Mouse (Mus musculus): ENCODE measurements around the gene Hmbs.
"Not testable (repeated sequence)": the region's sequence is repeated elsewhere in the genome, so short reads cannot be mapped to it uniquely, and the experiment has no call there.

Gene Hmbs

GRCm38 (mm10) chr9:44325768-44326370, 18.2 kb downstream of the Hmbs start, which contains the start of gene Dpagt1:
Gene Dpagt1, plus strand, starts transcription at chr9:44326019.
- in situ Hi-C loops (cut with MboI; ENCODE audit: unreplicated experiment in 2 of 2): no loop called here

GRCm38 (mm10) chr9:44325032-44325767, 18.8 kb downstream of the Hmbs start:
- in situ Hi-C loops (cut with MboI; ENCODE audit: unreplicated experiment in 2 of 2): not testable (repeated sequence)

DNA sequence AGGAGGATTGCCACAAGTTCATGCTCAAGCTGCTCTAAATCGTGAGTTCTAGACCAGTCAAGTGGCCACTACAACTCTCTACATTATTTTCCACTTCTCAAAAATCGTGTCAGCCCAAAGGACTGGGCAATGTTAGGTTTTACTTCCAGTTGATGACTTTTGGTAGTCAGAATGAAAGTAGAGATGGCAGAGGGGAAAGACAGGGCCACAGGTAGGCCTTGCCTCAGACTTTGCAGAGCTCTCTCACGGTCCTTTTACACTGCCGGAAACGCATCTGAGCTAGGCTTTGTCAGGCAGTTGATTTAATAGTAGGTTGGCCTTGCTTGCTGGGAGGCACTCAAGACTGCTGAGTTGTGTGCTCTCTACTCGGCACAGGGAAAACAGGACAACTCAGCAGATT, 19.9 kb downstream of the Hmbs start:
- in situ Hi-C loops (cut with MboI; ENCODE audit: unreplicated experiment in 2 of 2): no loop called here

DNA sequence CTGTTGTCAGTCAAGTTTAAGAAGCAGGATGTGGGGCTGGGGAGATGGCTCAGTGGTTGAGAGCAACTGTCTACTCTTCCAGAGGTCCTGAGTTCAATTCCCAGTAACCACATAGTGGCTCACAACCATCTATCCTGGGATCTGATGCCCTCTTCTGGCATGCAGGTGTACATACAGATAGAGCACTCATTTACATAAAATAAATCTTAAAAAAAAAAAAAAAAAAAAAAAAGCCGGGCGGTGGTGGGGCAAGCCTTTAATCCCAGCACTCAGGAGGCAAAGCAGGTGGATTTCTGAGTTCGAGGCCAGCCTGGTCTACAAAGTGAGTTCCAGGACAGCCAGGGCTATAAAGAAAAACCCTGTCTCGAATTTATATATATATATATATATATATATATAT, 20.4 kb downstream of the Hmbs start:
- in situ Hi-C loops (cut with MboI; ENCODE audit: unreplicated experiment in 2 of 2): not testable (repeated sequence)

- in situ Hi-C loops (cut with MboI; ENCODE audit: unreplicated experiment in 2 of 2): no loop called here
Observed at GRCm38 (mm10) chr9:44320799-44321133, 23.3 kb downstream of the Hmbs start.

GRCm38 (mm10) chr9:44319887-44320798, 23.9 kb downstream of the Hmbs start, which contains the start of gene C2cd2l:
Gene C2cd2l, minus strand, starts transcription at chr9:44320285.
- in situ Hi-C loops (cut with MboI; ENCODE audit: unreplicated experiment in 2 of 2): no loop called here

- in situ Hi-C loops (cut with MboI; ENCODE audit: unreplicated experiment in 2 of 2): no loop called here
Observed at GRCm38 (mm10) chr9:44319105-44319886, 24.7 kb downstream of the Hmbs start.

- in situ Hi-C loops (cut with MboI; ENCODE audit: unreplicated experiment in 2 of 2): no loop called here
Observed at GRCm38 (mm10) chr9:44318826-44319095, 25.3 kb downstream of the Hmbs start.

DNA sequence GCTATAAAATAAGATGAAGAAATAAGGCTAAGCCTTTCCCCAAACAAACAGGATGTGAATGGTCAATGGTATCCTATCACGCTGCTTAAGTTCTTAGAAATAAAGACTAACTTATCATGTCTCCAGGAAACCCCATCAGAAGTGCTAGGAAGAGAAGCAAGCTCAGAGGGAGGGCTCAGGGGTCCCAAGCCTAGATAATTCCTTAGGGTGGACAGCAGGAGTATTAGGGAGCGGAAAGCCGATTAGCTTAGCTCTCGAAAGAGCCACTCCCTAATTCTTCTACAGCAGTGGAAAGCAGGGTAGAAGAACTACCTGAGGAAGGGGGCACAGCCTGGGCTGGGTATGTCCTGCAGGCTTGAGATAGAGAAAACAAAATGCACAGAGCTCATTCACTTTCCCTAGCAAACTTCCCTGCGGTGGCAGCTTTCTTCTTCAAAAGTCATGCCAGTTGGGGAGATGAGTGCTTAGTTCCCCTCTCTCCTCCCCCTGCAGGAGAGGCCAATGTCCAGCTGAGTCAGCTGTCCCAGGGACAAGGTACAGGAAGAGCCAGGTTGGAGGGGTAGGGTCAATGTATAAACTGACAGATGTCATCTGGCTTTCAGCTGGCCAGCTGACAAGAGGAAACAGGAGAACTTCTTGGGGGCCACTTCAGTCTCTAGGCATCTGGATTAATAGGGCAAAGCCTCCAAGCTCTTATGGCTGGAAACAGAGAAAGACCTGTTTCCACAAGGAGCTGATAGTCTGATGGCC, 25.8 kb downstream of the Hmbs start:
- in situ Hi-C loops (cut with MboI; ENCODE audit: unreplicated experiment in 2 of 2): no loop called here

GRCm38 (mm10) chr9:44317452-44317851, 26.6 kb downstream of the Hmbs start:
- in situ Hi-C loops (cut with MboI; ENCODE audit: unreplicated experiment in 2 of 2): no loop called here

DNA sequence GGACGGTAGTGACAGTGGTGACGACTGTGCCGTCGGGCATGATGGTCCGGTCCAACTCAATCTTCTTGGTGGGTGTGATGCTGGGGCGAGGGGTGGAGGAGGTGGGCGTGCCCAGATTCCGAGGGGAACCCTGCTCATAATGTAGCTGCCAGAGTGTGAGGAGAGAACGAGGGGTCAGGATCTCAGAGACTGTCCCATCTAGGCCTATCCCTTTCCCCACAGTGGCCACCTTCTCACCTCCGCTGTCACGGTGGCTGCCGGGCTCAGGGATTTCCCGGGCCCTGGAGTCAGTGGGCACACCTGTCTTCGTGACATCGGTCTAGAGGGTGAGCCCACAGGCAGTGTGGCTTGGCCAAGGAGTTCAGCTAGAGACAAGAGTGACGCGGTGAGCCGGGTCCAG, 29.1 kb downstream of the Hmbs start:
- in situ Hi-C loops (cut with MboI; ENCODE audit: unreplicated experiment in 2 of 2): no loop called here

- in situ Hi-C loops (cut with MboI; ENCODE audit: unreplicated experiment in 2 of 2): no loop called here
Observed at GRCm38 (mm10) chr9:44314257-44314547, 29.8 kb downstream of the Hmbs start.

- in situ Hi-C loops (cut with MboI; ENCODE audit: unreplicated experiment in 2 of 2): no loop called here
Observed at GRCm38 (mm10) chr9:44313476-44314256, 30.4 kb downstream of the Hmbs start.

- in situ Hi-C loops (cut with MboI; ENCODE audit: unreplicated experiment in 2 of 2): no loop called here
Observed at GRCm38 (mm10) chr9:44311136-44312134, 32.6 kb downstream of the Hmbs start.

DNA sequence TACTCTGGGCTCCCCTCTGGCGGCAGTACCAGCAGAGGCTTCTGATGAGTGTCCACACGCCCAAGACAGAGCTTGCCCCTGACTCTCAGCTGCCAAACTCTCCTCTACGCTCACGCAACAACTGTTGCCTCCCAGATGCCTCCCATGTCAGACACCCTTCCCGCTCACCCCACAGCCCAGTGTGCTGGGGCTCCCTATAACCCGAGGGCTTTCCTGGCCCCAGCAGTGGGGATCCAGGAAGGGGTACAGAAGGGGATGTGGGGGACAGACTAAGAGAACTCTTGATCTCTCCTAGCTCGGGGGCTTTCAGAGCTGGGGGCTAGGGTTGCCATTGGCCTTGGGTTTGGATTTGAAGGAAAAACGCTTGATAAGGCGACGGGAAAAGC, 33.3 kb downstream of the Hmbs start:
- in situ Hi-C loops (cut with MboI; ENCODE audit: unreplicated experiment in 2 of 2): no loop called here

DNA sequence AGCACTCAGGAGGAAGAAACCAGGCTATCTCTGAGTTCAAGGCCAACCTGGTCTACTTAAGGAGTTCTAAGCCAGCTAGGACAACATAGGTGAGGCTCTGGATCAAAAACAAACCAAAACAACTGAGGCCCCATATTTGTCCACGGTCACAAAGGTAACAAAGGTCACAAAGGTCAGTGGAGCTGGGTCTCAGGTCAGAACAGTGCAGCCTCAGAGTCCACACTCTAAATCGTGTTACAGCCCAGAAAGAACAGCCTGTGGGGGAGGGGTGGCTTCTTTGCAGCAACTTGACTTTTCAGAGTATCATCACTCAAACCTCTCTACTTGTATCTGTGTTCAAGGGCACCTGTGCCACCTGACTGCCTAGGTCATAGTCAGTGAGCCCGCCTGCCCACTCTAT, 34.3 kb downstream of the Hmbs start:
- in situ Hi-C loops (cut with MboI; ENCODE audit: unreplicated experiment in 2 of 2): no loop called here

GRCm38 (mm10) chr9:44307248-44307647, 36.8 kb downstream of the Hmbs start:
- in situ Hi-C loops (cut with MboI; ENCODE audit: unreplicated experiment in 2 of 2): no loop called here

DNA sequence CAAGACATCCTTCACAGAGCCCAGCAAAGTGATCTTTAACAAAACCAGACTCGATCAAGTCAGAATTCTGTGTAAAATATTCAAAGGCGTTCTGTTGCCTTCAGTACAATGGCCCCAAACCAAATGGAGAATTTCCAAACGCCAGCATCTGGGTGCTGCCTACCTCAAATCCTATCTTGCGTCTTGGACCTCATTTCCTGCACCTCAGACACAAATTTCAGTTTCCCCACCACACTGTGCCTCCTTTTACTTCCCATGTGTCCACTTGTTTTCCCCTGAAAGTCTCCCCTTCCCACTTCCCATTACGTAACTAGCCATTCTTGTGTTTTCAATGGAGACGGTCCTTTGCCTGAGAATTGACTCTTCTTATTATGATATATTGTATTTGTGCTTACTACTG, 37.5 kb downstream of the Hmbs start:
- in situ Hi-C loops (cut with MboI; ENCODE audit: unreplicated experiment in 2 of 2): no loop called here
